Mouse (Mus musculus) heart, embryonic 14.5 days (tissue): ENCODE results near the gene Abcb9. TPM values are rescaled to one million over a fixed set of nuclear protein-coding genes. Genes with fewer than 3 reads are reported as not detected.
A peak's percentile ranks its signal among the peaks of the same experiment; 100 is the strongest.

Source experiments
- ATAC-seq: fragments of 200-750 bp; cut with Nextera tagmentation; 2 replicates; pipeline ENCODE4 v1.8.0; 2017; ENCODE audit warnings: low read depth, moderate TSS enrichment; ENCODE audit not compliant: insufficient number of reproducible peaks, insufficient read depth, low FRiP score
- H3K27ac ChIP-seq, 2 experiments: fragments of 200-500 bp in 1 of 2; fragments of 300-500 bp in 1 of 2; sonication (generic) in 1 of 2; replicated peaks in 1 of 2; 2 replicates each; pipeline ENCODE4 v1.5.1; 2012 to 2014; ENCODE audit warnings: low read depth in 2 of 2, low read length in 2 of 2, control low read depth in 1 of 2, mild to moderate bottlenecking in 1 of 2, mixed read lengths in 1 of 2; ENCODE audit not compliant: control insufficient read depth in 1 of 2, insufficient read depth in 1 of 2
- H3K27me3 ChIP-seq: fragments of 300-500 bp; sonication (generic); 2 replicates; pipeline ENCODE4 v1.6.1; 2014; ENCODE audit warnings: mild to moderate bottlenecking, low read length, control low read depth; ENCODE audit not compliant: control insufficient read depth, insufficient read depth
- H3K36me3 ChIP-seq: fragments of 300-500 bp; sonication (generic); 2 replicates; pipeline ENCODE4 v1.6.1; 2014; ENCODE audit warnings: mild to moderate bottlenecking, control low read depth, low read length, mixed read lengths; ENCODE audit not compliant: control insufficient read depth, insufficient read depth
- H3K4me1 ChIP-seq, 2 experiments: fragments of 200-500 bp in 1 of 2; fragments of 300-500 bp in 1 of 2; sonication (generic) in 1 of 2; 2 replicates each; pipeline ENCODE4 v1.6.1; 2012 to 2014; ENCODE audit warnings: low read length in 2 of 2, control low read depth in 1 of 2, mixed read lengths in 1 of 2; ENCODE audit not compliant: control insufficient read depth in 2 of 2, insufficient read depth in 2 of 2
- H3K4me2 ChIP-seq: fragments of 300-500 bp; sonication (generic); 2 replicates; pipeline ENCODE4 v1.6.1; 2014; ENCODE audit warnings: mild to moderate bottlenecking, low read length
- H3K4me3 ChIP-seq, 2 experiments: fragments of 200-500 bp in 1 of 2; fragments of 300-500 bp in 1 of 2; sonication (generic) in 1 of 2; 2 replicates each; pipeline ENCODE4 v1.5.1; 2012 to 2014; ENCODE audit warnings: low read length in 2 of 2, mild to moderate bottlenecking in 2 of 2, control low read depth in 1 of 2, low read depth in 1 of 2, moderate library complexity in 1 of 2; ENCODE audit not compliant: control insufficient read depth in 1 of 2, insufficient read depth in 1 of 2
- H3K9ac ChIP-seq: fragments of 300-500 bp; sonication (generic); 2 replicates; pipeline ENCODE4 v1.6.1; 2014; ENCODE audit warnings: mild to moderate bottlenecking, low read length
- H3K9me3 ChIP-seq: fragments of 300-500 bp; sonication (generic); 2 replicates; pipeline ENCODE4 v1.6.1; 2016; ENCODE audit warnings: low read length, control low read depth; ENCODE audit not compliant: control insufficient read depth
- WGBS: fragments of 180-500 bp; shearing (Covaris S2); extraction: QIAGEN DNeasy Blood & Tissue Kit; methylation state at CpG from one replicate; pipeline ENCODE4 v1.1.7; 2014; 5-methylcytosine and 5-hydroxymethylcytosine counted together
- polyA plus RNA-seq: library from polyadenylated mRNA; unstranded; fragments of >200 nt; fragmentation: Nextera tagmentation; extraction: Ambion mirVana; gene quantifications from 2 replicates; pipeline ENCODE4 v1.2.1, GENCODE M21; 2014

The Abcb9 gene
- polyA plus RNA-seq, 1 experiment from 2014 or later: 0.97 TPM

DNA sequence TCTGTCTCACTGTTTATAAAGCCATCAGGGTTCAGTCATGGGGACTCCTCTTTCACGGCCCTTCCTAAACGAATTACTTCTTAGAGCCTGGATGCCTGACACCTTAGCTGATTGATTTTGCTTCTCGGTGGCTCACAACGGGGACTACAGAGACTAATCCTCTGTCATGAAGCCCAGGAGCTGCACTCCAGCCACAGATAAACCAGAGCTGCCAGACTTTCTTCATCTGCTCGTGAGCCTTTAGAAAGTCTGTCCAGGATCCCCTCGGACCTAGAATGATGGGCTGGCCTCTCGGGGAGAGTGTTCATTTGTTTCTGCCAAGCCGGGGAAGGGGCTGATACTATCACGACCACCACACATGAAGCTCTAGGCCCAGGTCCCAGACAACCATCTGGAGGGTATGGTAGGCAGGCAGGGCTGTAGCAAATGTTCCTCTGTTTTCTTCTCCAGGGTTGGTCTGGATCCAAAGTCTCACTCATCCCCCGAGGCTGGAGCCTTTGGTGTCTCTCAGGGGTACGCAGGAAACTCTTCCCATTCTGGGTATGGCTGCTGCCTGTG is 50.1 kb downstream of the Abcb9 start:
- H3K27ac ChIP-seq: peak overlapping the region; percentile 5 to 97; a peak in 3 of 4 replicates
- no peaks in the 10 kb centered on the region for H3K9me3 ChIP-seq
- 30% methylated on average over 11 of the region's 11 CpGs for WGBS
- H3K36me3 ChIP-seq: no peaks in the 10 kb centered on the region
- H3K4me3 ChIP-seq: no peak overlapping the region
- peaks cover 38 to 64% of the 10 kb centered on the region in 2 experiments for H3K4me1 ChIP-seq
- H3K4me2 ChIP-seq: no peak overlapping the region
- no peak for ATAC-seq
- peak overlapping the region; percentile 34; the same call in 1 of the 2 replicates for H3K9ac ChIP-seq
- H3K27me3 ChIP-seq: no peaks in the 10 kb centered on the region

- H3K9me3 ChIP-seq: no peaks in the 10 kb centered on the region
- H3K9ac ChIP-seq: peak overlapping the region; percentile 51
- peak overlapping the region; percentile 44 for H3K4me2 ChIP-seq
- H3K4me1 ChIP-seq: peaks cover 28 to 50% of the 10 kb centered on the region in 2 experiments
- no peaks in the 10 kb centered on the region for H3K27me3 ChIP-seq
- H3K27ac ChIP-seq: peak overlapping the region; percentile 97
- H3K4me3 ChIP-seq: no peak overlapping the region
- H3K36me3 ChIP-seq: no peaks in the 10 kb centered on the region
- 58% methylated on average over 5 of the region's 5 CpGs for WGBS
- ATAC-seq: no peak
These were observed 51.6 kb downstream of the Abcb9 start for GRCm38 (mm10) chr5:124043999-124044398.

DNA sequence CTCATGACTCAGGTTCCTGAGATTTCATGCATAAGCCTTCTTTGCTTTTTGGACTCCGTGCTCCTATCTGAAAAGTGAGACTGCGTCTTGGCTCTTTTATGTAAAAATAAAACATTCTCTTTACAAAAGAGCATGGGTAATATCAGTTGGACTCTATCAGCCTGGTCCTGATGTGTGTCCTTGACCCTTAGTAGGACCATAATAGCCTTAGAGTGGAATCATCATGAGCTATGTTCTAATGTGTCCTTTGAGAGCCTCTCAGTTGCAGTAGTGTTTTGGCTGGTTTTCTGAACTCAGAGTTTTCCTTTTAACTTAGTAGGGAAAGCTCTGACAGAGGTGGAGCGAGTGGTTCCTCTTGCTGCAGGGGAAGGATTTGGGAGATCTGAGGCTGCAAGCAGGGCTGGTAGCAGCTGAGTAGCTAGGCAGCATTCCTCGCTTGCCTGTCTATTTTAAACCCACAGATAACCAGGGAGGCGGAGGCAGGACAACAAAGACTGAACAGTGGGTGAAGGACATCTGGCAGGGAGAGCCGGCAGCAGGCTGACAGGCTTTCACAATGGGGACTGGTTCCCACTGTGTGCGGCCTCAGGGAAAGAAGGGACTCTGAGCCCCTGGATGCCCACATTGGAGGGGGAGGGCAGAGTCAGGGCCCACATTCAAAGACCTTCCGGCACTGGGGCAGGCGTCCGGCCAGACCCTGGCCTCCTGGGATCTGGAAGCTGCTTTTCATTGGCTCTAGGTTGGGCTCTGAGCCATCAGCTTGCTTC is 52.2 kb downstream of the Abcb9 start:
- Histone ChIP-seq H3K4me1 (peaks cover 28 to 50% of the 10 kb centered on the region in 2 experiments), H3K9me3 (no peaks in the 10 kb centered on the region), H3K27me3 (no peaks in the 10 kb centered on the region), H3K4me3 (no peak overlapping the region), H3K4me2 (peak overlapping the region; percentile 44), H3K27ac (peak overlapping the region; percentile 97), H3K36me3 (no peaks in the 10 kb centered on the region), H3K9ac (peak overlapping the region; percentile 51)
- WGBS: 9% methylated on average over 10 of the region's 10 CpGs
- ATAC-seq: peak; percentile 85

- H3K9ac ChIP-seq: no peak overlapping the region; the same call in 1 of the 2 replicates
- H3K36me3 ChIP-seq: no peaks in the 10 kb centered on the region
- H3K9me3 ChIP-seq: no peaks in the 10 kb centered on the region
- no peak overlapping the region for H3K4me2 ChIP-seq
- no peaks in the 10 kb centered on the region for H3K27me3 ChIP-seq
- H3K4me1 ChIP-seq: peaks cover 27 to 47% of the 10 kb centered on the region in 2 experiments
- 39% methylated on average over 9 of the region's 9 CpGs for WGBS
- H3K4me3 ChIP-seq: no peak overlapping the region
- no peak for ATAC-seq
- peak overlapping the region in 1 of 2 experiments; percentile 39; a peak in 3 of 4 replicates for H3K27ac ChIP-seq
These were observed 54.5 kb downstream of the Abcb9 start for GRCm38 (mm10) chr5:124041097-124041496.

- Histone ChIP-seq H3K9ac (no peak overlapping the region), H3K9me3 (no peaks in the 10 kb centered on the region), H3K27me3 (no peaks in the 10 kb centered on the region), H3K4me1 (peaks cover 20 to 39% of the 10 kb centered on the region in 2 experiments), H3K36me3 (no peaks in the 10 kb centered on the region), H3K4me3 (no peak overlapping the region), H3K27ac (no peak overlapping the region), H3K4me2 (no peak overlapping the region)
- WGBS: 51% methylated on average over 6 of the region's 6 CpGs
- no peak for ATAC-seq
These were observed 56.0 kb downstream of the Abcb9 start for GRCm38 (mm10) chr5:124039602-124040001.

- no peak overlapping the region for H3K4me3 ChIP-seq
- peak overlapping the region; percentile 2 to 25; a peak in 1 of 4 replicates for H3K27ac ChIP-seq
- peaks cover 14 to 20% of the 10 kb centered on the region in 2 experiments for H3K4me1 ChIP-seq
- no peak overlapping the region for H3K9ac ChIP-seq
- no peaks in the 10 kb centered on the region for H3K36me3 ChIP-seq
- ATAC-seq: no peak
- no peaks in the 10 kb centered on the region for H3K9me3 ChIP-seq
- H3K4me2 ChIP-seq: no peak overlapping the region
- no peaks in the 10 kb centered on the region for H3K27me3 ChIP-seq
- WGBS: 32% methylated on average over 5 of the region's 5 CpGs
These were observed 58.8 kb downstream of the Abcb9 start for GRCm38 (mm10) chr5:124036836-124037235.

DNA sequence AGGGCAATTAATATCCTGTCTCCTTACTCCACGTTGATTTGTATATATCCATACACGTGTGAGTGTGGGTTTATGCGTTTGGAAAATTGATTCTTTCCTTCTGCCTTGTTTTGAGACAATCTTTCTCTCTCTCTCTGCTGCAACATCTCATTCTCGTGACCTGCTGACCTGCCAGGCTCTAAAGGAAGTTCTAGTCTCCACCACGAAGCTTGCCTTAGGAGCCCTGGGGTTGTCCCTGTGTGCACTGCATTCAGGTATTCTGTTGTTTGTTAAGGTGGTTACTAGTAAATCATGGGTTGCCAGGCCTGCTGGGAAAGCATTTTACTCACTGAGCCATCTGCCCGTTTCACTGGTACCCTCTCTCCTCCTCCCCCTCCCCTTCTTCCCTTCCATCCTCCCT is 59.3 kb downstream of the Abcb9 start:
- Histone ChIP-seq H3K9me3 (no peaks in the 10 kb centered on the region), H3K4me3 (no peak overlapping the region), H3K36me3 (no peaks in the 10 kb centered on the region), H3K27ac (no peak overlapping the region), H3K9ac (no peak overlapping the region), H3K4me1 (peaks cover 11 to 17% of the 10 kb centered on the region in 2 experiments), H3K27me3 (no peaks in the 10 kb centered on the region), H3K4me2 (no peak overlapping the region)
- 47% methylated on average over 6 of the region's 6 CpGs for WGBS
- ATAC-seq: no peak
